Mouse (Mus musculus) bone marrow macrophage, adult 2 months (primary cell): Measurements from ENCODE around the gene Rtn4rl1.

Source experiments
- CTCF ChIP-seq: IDR thresholded peaks from 2 replicates; pipeline ENCODE4 v1.5.1; 2012; ENCODE audit warnings: low read depth, mild to moderate bottlenecking, low read length, moderate library complexity
- POLR2A ChIP-seq: IDR thresholded peaks from 2 replicates; pipeline ENCODE4 v1.6.1; 2012; ENCODE audit warnings: mild to moderate bottlenecking, low read depth, low read length, borderline replicate concordance

DNA sequence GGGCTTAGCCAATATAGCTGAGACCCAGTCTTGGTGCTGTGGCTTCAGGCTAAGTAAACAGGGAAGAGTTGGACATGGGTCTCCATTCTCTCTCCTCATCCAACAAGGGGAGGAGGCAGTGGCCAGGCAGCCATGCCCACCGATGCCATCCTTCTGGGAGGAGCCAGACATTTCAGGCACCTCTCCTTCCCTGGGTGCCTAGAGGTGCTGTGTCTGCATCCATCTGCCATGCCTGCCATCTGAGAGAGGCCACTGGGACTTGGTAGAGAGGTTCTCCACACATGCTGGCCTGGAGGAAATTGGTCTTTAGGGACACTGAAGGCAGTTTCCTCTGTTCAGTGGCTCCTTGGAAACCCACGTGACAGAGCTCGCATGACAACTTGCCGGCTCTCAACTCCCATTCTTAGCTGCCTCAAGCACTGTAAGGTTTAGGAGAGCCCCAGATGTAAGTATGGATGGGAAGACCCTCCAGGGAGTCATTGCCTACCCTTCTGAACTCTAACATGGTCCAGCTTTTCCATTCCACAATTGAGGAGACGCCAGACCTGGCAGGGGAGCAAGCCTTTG lies 86.9 kb downstream of the Rtn4rl1 start:
- no peak for TF ChIP-seq CTCF
- TF ChIP-seq POLR2A: no peak
